Mouse (Mus musculus) spleen, postnatal 14 days (tissue): ENCODE measurements around the gene Wnt10a.
"Not testable (repeated sequence)": the region's sequence is repeated elsewhere in the genome, so short reads cannot be mapped to it uniquely, and the experiment has no call there.

Experiments
- DNase-seq, 2 experiments: peaks; one replicate each; pipeline ENCODE4 v3.0.0; 2021 to 2022; ENCODE audit warnings: low spot score in 2 of 2

The Wnt10a gene

GRCm38 (mm10) chr1:74814931-74815647, 23.8 kb downstream of the Wnt10a start:
- no peak for DNase-seq

- not testable (repeated sequence) for DNase-seq
Observed at GRCm38 (mm10) chr1:74815965-74816364, 24.6 kb downstream of the Wnt10a start.

- DNase-seq = peak; percentile 64 to 75
Observed at GRCm38 (mm10) chr1:74816612-74817199, 25.4 kb downstream of the Wnt10a start.

GRCm38 (mm10) chr1:74817219-74817618, 25.9 kb downstream of the Wnt10a start:
- DNase-seq = no peak

GRCm38 (mm10) chr1:74818509-74818908, 27.2 kb downstream of the Wnt10a start:
- no peak for DNase-seq

- not testable (repeated sequence) for DNase-seq
Observed at GRCm38 (mm10) chr1:74823598-74823997, 32.3 kb downstream of the Wnt10a start.

GRCm38 (mm10) chr1:74824518-74825302, 33.4 kb downstream of the Wnt10a start:
- DNase-seq = no peak

GRCm38 (mm10) chr1:74830061-74830460, 38.7 kb downstream of the Wnt10a start:
- DNase-seq = no peak

GRCm38 (mm10) chr1:74833255-74833654, 41.9 kb downstream of the Wnt10a start:
- no peak for DNase-seq

GRCm38 (mm10) chr1:74843090-74843489, 51.8 kb downstream of the Wnt10a start:
- no peak for DNase-seq

GRCm38 (mm10) chr1:74846341-74846740, 55.0 kb downstream of the Wnt10a start:
- no peak for DNase-seq

GRCm38 (mm10) chr1:74848946-74849345, 57.6 kb downstream of the Wnt10a start:
- no peak for DNase-seq

GRCm38 (mm10) chr1:74850251-74850650, 58.9 kb downstream of the Wnt10a start:
- DNase-seq = no peak

GRCm38 (mm10) chr1:74851001-74851775, 59.9 kb downstream of the Wnt10a start:
- DNase-seq = no peak
